Mouse (Mus musculus): ENCODE data around the gene Zkscan16.

Gene Zkscan16

GRCm38 (mm10) chr4:59002948-59003805 lies 59.7 kb downstream of the Zkscan16 start, which contains the start of gene Gm20503:
TSS of gene Gm20503 (plus strand) at chr4:59003210.
- DNase-seq, result peak; percentile 94

GRCm38 (mm10) chr4:59003806-59004200 lies 60.4 kb downstream of the Zkscan16 start:
- DNase-seq, result no peak

- no peak for DNase-seq
Measured at GRCm38 (mm10) chr4:59006211-59006610, 62.8 kb downstream of the Zkscan16 start.

GRCm38 (mm10) chr4:59007016-59007415 lies 63.6 kb downstream of the Zkscan16 start:
- no peak for DNase-seq
